Mouse (Mus musculus): ENCODE measurements around the gene Ndufs4.
A peak's percentile ranks its signal among the peaks of the same experiment; 100 is the strongest.

Gene Ndufs4

GRCm38 (mm10) chr13:114388211-114388965 is at the start of gene Ndufs4:
TSS of gene Ndufs4 (minus strand) at chr13:114388258.
- DNase-seq (ENCODE audit: low spot score in 2 of 2) = no peak

DNA sequence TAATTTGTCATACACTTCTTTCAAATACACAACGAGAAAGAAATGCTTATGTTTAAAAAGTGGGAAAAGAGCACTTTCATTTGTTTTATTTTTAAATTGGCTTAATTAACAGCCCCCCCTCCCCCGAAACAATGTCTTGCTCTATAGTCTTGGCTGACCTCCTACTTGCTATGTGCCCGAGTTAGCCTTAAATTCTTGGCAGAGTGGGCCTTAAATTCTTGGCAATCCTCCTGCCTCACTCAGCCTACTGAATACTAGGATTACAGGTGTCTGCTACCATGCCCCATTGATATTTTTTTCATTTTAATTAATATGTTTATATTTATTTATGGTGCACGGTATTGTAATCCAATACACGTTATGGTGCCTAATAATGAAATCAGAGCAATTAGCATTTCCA is 44.4 kb upstream of the Ndufs4 start:
- DNase-seq (ENCODE audit: low spot score in 2 of 2) = no peak

- no peak for DNase-seq (ENCODE audit: low spot score in 2 of 2)
Measured at GRCm38 (mm10) chr13:114425230-114425629, 37.2 kb upstream of the Ndufs4 start.

- no peak for DNase-seq (ENCODE audit: low spot score in 2 of 2)
Measured at GRCm38 (mm10) chr13:114420235-114420634, 32.2 kb upstream of the Ndufs4 start.

DNA sequence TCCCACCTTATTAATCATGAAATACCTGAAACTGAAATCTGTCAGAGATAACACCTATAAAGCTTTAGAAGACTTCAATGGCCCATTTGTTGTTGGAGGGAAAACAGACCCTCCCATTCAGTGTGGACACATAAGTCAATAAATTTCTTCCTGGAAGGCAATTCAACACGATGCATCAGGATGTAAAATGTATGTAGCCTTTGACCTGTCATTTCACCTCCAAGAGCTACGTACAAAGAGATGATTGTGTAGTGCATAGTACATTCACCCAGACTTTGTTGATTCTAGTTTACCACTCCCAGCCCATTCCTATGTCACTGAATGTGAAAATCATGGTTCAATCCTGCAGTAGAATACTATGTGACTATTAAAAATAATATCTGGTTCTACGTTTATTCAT is 31.3 kb upstream of the Ndufs4 start:
- DNase-seq (ENCODE audit: low spot score in 2 of 2) = no peak

DNA sequence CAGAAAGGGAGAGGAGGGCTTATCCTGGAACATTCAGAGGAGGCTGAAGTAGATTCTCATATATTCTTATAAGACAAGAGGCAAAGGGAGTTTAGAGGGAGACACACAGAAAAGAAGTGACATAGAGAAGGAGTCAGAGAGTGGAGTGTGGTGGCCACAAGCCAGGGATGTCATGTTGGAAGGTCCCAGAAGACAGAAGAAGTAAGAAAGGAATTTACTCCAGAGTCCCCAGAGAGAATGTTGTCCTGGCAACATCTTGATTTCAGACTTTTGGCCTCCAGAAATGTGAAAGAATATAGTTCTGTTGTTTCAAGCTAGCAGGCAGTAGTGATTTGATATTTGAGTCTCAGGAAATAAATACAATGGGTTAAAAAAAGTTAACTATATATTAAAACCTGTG is 24.3 kb upstream of the Ndufs4 start:
- no peak for DNase-seq (ENCODE audit: low spot score in 2 of 2)

GRCm38 (mm10) chr13:114406866-114407265 is 18.8 kb upstream of the Ndufs4 start:
- DNase-seq (ENCODE audit: low spot score in 2 of 2) = no peak

DNA sequence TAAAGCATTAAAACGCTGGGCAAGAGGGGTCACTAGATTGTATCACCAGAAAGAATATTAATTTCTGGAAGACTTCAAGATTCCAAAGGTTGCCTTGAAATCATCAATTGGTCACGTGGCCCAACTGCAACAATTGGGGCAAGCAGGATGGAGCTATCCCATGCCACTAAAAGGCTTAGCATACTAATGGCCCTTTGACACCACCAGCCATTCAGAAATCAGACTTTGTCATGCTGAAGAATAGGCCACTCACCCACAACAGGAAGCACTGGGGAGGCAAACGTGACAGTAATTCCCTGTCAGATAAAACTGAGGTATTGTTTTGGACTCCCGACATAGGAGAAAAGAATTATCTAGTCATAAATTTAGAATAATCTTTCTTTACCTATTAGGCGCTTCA is 18.4 kb upstream of the Ndufs4 start:
- no peak for DNase-seq (ENCODE audit: low spot score in 2 of 2)

GRCm38 (mm10) chr13:114405100-114405715 is 17.1 kb upstream of the Ndufs4 start:
- DNase-seq (ENCODE audit: low spot score in 2 of 2) = no peak

GRCm38 (mm10) chr13:114398906-114399305 is 10.8 kb upstream of the Ndufs4 start:
- DNase-seq (ENCODE audit: low spot score in 2 of 2) = no peak

DNA sequence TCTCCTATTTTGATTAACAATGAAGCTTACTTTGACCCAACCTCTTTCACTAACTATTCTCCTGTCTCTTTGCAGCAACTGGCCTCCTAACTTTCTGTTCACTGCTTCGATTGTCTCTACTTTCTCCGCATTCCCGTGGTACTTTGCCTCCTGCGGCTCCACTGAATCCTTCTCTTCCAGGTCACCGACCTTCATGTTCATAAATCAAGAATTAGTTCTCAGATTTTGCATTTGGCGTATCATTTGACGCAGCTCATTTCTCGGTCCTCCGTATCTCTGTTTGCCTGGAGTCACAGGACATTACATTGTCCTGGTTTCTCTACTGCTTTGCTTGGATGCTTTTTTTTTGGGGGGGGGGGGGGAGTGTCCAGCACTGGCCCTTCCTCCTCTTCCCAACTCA is 9.2 kb upstream of the Ndufs4 start:
- no peak for DNase-seq (ENCODE audit: low spot score in 2 of 2)

DNA sequence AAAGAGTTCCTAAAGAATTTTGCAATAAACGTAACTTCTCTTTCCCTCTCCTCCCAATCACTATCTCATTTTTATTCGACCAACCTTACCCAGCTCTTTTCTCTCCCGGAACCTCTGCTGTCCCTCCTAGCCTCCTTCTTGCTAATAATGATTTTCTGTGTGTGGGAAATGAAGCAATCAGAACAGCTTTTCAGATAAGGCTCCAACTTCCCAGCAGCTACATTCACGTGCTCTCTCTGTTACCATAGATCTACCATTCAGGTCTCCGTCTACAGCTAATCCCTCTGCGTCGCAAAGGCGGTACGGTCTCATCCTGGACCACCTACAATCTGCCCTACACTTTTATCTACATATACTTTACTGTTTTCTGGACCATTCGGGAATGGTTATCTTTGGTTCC is 8.8 kb upstream of the Ndufs4 start:
- DNase-seq (ENCODE audit: low spot score in 2 of 2) = no peak

DNA sequence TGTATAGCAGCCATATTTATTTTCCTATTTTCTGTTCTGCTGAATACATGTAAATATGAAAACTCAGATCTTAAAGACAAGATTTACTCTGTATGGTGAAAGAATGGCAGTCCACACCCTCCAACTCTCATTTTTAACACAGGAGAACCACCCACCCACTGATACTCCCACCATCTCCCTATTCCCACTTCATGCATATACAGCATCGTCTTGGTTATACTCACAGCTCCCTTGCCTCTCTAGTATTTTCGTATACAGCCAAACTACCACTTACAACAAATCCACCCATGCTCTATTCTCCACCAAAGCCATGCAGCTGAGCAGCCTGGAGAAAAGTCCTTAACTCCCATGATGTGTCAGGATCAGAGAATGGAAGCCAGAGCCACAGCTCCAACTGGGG is 6.7 kb upstream of the Ndufs4 start:
- DNase-seq (ENCODE audit: low spot score in 2 of 2) = no peak

DNA sequence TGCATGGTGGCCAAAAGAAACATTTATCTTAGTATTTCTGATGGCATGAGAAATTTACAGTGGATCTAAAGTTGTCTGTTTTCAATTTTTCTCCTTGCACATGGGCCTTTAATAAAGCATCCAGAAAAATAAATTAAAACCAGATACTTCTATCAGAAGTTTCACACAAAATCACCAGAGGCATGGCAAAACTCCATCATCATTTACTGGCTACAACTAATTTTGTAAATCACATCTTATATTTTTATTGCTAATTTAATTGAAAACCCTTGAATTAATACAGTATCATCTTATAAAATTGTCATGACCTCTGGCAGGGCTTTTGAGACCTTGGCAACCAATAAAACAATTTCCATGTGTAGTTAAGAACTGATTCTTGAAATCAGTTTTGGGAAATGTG is 4.4 kb upstream of the Ndufs4 start:
- no peak for DNase-seq (ENCODE audit: low spot score in 2 of 2)

GRCm38 (mm10) chr13:114387521-114388171 is 412 bp downstream of the Ndufs4 start:
- peak; percentile 80 to 90 for DNase-seq (ENCODE audit: low spot score in 2 of 2)

DNA sequence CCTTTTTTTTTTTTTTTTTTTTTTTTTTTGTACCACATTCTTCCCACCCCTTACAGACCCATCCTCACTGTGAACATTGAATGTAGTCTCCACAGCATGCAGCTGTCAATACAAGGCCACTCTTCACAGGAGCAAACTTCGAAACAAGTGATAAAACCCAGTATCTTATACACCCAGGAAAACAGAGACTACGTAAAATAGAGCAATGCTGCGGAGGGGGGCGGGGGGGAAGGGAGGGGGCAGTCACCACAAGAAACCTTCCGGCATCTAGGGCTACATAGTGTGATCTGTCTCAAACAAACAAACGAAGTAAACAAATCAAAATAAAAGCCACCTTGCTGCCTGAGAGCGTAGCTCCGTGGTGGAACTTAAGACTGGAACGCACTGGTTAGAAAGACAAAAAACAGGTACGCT is 977 bp downstream of the Ndufs4 start:
- no peak for DNase-seq (ENCODE audit: low spot score in 2 of 2)

DNA sequence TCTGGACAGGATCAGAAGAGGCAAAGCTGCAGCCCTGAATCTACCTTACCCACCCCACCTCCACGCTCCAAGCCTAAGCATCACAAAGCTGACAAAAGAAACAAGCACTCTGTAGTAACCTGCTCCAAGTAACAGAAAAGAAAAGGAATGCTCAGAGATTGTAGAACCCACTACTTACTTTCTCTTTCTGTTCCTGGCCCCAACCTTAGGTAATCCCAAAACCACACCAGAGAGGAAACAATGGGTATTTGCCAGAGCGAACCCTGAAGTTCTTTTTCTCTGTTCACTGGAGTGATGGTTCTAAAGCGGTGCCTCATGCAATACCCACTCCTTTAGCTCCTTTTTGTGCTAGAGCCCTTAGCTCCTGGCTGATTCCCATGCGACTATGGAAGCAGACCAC is 11.5 kb downstream of the Ndufs4 start:
- DNase-seq (ENCODE audit: low spot score in 2 of 2) = no peak

DNA sequence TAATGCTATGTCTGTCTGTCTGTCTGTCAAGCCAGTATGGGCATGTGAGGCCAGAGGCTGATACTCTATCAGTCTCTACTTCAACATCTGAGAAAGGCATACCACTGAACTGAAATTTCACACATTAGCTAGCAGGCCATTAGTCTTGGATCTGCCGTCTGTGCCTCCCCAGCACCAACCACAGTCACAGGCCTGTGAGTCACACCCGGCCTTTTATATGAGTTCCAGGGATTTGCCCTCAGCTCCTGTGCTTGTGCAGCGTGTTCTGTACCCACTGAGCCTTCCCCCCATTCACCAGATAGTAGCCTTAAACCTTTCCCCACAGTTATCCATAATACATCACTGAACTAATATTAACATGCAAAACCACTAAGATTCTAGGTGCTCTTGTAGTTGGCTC is 26.0 kb downstream of the Ndufs4 start:
- DNase-seq (ENCODE audit: low spot score in 2 of 2) = no peak

- no peak for DNase-seq (ENCODE audit: low spot score in 2 of 2)
Measured at GRCm38 (mm10) chr13:114351321-114351946, 36.6 kb downstream of the Ndufs4 start.

- DNase-seq (ENCODE audit: low spot score in 2 of 2) = no peak
Measured at GRCm38 (mm10) chr13:114344979-114345712, 42.9 kb downstream of the Ndufs4 start.

GRCm38 (mm10) chr13:114344220-114344973 is 43.7 kb downstream of the Ndufs4 start:
- DNase-seq (ENCODE audit: low spot score in 2 of 2) = no peak

All from frontal cortex, postnatal 14 days (tissue).